Mouse (Mus musculus) left cerebral cortex, adult 18-20 months (tissue): ENCODE measurements at regions not wholly inside any gene's neighbourhood (a gene's known extent, or its start where the extent isn't known, plus 50 kb on each side); places are given as distances from the start of the nearest gene placed in this dataset.

Experiments used
- DNase-seq, 2 experiments: peaks; one replicate each; pipeline ENCODE4 v3.0.0; 2021 to 2022; ENCODE audit warnings: low spot score in 2 of 2, mixed read lengths in 1 of 2

DNA sequence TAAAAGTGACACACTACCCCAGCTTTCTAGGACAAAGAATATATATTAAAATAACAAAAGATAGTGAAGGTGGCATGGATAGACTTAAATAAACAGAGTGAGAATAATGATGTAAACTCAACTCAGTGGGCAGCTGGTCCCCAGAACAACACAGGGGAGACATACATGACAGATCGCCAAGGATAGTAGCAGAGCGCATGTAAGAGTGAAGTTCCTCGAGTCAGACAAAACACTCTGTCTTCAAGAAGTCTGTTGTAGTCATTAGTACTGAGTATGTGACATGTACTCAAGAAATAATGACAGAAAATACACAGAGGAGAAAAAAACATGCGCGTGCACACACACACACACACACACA, 74.8 kb upstream of the Stxbp5l start:
- no peak for DNase-seq

DNA sequence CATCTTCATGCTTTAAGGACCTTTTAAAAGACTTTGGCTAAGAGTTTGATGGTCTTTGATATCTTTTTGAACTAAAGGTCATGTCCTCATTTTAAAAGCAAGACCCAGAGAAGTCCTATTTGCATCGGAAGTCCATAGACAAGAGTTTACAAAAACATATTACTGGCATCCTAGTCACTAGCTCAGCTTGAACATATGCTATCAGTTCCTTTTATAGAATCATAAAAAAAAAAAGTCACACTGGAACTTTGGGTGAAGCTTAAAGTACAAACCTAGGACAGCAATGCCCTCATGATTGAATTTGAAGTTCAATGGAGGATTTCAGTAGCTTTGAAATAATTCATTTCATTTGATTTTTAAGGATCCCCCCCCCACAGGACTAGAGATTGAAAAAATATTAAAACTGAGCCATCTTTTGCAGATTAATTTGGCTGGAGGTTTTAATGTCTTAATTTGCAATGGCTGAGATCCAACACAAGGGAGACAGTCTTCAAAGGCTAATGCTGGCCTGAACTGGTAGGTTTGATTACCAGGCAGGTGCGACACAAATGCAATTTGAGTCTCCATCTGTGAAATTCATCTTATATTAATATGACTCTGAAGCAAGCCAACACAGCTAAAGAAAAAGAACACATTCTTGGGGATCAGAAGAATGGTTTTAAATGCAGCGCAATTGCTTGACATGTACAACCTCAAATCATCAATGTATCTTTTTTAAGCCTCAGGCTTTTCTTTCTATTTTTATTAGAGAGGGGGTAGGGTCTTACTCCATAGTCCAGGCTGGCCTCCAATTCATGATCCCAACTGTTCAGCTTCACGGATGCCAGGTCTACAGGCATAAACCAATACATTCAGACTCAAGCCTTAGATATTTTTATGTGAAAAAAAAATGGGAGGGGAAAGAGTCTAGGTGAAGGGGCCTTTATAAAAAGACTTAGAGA, 74.1 kb upstream of the Stxbp5l start:
- DNase-seq: no peak

DNA sequence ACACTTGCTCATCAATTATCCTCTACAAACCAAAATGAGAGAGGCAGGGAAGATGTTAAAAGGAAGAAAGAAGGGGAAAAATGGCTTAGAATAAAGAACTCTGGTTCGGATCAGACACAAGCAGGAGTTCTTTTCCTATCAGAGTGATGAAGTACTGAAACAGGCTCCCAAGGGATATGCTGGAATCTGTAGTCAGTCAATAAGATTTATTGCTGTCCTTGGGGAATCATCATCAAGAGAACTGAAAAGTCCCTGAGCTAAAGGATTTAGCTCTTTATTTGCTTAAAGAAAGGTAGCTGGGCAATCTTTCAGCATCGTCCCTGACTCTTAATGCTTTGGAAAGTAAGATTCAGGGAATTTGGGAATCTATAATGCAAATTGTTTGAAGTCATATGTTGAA, 71.2 kb upstream of the Stxbp5l start:
- no peak for DNase-seq

DNA sequence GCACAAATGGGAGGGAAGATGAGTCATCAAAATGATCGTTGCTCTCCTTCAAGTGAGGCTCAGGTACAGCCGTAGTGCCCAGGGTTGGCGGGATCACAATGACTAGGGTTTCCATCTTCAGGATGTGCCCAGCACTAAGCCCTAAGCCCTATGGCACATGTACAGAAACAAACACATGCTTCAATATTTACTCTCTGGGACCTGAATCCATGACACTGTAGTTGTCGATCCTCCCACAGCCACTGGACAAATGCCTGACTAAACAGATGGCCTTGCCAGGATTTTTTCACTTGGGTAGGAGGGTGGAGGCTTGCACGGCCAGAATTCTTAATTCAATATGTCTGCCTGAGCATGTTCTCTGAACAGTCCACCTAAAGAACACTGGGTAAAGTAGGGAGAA, 65.1 kb upstream of the Stxbp5l start:
- DNase-seq: peak in 1 of 2 experiments; percentile 49

DNA sequence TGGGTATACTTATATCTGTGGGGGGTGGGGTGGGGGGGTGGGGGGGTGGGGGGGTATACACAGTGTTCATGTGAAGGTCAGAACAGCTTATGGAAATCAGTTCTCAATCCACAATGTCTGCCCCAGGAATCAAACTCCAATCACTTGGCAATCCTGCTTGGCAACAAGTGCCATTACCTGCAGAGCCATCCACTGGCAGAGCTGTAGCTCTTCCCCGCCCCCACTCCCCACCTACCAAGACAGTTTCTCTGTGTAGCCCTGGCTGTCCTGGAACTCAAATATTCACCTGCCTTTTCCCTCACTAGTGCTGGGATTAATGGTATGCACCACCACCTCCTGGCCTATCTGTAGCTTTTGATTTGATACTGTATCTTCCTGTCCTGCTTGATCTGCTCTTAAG, 61.0 kb upstream of the Stxbp5l start:
- no peak for DNase-seq

DNA sequence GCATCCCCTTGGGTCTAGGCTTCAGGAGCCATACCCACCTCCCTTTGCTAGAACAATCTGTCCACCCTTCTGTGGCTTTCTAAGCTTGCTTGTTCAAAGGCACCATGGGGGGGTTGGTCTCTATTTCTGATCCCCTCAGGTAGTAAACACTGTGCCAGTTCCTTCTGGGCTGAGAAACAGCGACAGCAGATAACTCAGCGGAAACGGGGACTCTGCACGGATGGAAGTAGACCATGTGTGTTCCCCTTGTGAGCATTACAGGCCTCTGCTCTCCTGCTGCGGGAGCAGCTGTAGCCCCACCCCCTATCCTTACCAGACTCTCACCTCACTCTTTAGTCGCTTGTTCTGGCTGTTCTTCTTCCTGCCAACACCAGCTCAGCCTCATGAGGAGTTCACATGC, 58.2 kb upstream of the Stxbp5l start:
- DNase-seq: no peak

DNA sequence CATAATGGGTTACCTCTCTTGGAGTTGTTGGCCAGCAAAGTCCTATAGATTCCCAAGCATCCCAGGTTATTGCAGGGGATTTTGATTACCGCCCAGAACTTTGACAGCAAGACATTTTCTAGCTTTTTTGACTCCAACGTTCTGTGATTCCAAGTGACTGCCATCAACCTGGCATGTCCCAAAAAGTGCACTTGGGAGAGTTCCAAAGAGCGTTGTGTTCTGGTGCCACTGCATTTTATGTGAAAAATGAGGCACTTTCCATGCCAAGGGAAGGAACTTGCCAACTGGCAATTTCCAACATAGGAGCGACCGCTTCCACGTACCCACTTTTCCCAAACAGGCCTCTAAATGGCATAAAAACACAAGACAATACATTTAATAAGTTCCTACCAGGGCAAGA, 57.7 kb upstream of the Stxbp5l start:
- DNase-seq: peak in 1 of 2 experiments; percentile 6

DNA sequence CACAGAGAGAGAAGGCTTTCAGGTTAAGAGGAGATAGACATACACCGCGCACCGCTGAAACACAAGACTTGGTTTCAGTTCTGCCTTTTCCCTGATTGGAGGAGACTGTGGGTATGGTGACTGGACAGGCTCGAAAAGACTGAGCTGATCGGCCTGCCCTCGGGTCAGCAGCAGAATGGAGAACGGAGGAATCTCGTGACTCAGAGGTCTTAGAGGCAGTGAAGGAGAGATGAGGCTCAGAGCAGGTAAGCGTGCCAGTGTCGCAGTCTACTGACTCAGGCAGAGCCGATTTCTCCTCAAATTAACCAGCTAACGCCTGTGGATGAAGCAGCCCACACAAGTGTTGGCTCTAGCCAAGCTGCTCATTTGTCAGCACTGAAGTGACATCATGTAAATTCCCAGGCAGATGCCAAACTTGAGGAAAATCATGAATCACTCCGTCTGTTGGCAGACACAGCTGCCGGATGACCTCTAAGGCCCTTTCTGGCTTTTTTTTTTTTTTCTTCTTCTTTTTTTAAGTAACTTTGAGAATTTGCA, 55.9 kb upstream of the Stxbp5l start:
- DNase-seq: peak; percentile 48 to 59
